Mouse (Mus musculus) activated CD4-positive, CD25-positive, alpha-beta regulatory T cell, adult 4 months (primary cell): ENCODE measurements around the gene Rnaseh2c. TPM values are rescaled to one million over a fixed set of nuclear protein-coding genes. Genes with fewer than 3 reads are reported as not detected.

ENCODE experiments used
- ATAC-seq: one replicate; pipeline ENCODE4 v1.8.0; 2017
- polyA plus RNA-seq, 2 experiments: library from polyadenylated mRNA; unstranded; fragments of 100-300 nt; shearing (Covaris generic); gene quantifications; one replicate each; pipeline ENCODE4 v1.2.1; 2017

Gene Rnaseh2c
- polyA plus RNA-seq, 2 experiments from 2014 or later: 65.1 to 70.2 TPM

- no peak for ATAC-seq
These were observed 26.3 kb upstream of the Rnaseh2c start for GRCm38 (mm10) chr19:5575336-5575735.

- no peak for ATAC-seq
These were observed 21.7 kb upstream of the Rnaseh2c start for GRCm38 (mm10) chr19:5579971-5580370.

- ATAC-seq: no peak
These were observed 20.9 kb upstream of the Rnaseh2c start for GRCm38 (mm10) chr19:5580776-5581175.

- ATAC-seq: no peak
These were observed 19.7 kb upstream of the Rnaseh2c start for GRCm38 (mm10) chr19:5581995-5582394.

- ATAC-seq: no peak
These were observed 12.5 kb upstream of the Rnaseh2c start for GRCm38 (mm10) chr19:5589159-5589558.

GRCm38 (mm10) chr19:5591888-5592287, 9.8 kb upstream of the Rnaseh2c start:
- no peak for ATAC-seq

GRCm38 (mm10) chr19:5599224-5599623, 2.4 kb upstream of the Rnaseh2c start:
- ATAC-seq: no peak

- no peak for ATAC-seq
These were observed 2.0 kb downstream of the Rnaseh2c start for GRCm38 (mm10) chr19:5603664-5604063.

- ATAC-seq: no peak
These were observed 3.5 kb downstream of the Rnaseh2c start for GRCm38 (mm10) chr19:5605126-5605525.

GRCm38 (mm10) chr19:5606196-5606595, 4.5 kb downstream of the Rnaseh2c start:
- no peak for ATAC-seq

GRCm38 (mm10) chr19:5607705-5608410, 6.2 kb downstream of the Rnaseh2c start:
- no peak for ATAC-seq

- ATAC-seq: no peak
These were observed 7.0 kb downstream of the Rnaseh2c start for GRCm38 (mm10) chr19:5608707-5609106.

- no peak for ATAC-seq
These were observed 7.5 kb downstream of the Rnaseh2c start for GRCm38 (mm10) chr19:5609171-5609546.

- ATAC-seq: peak; percentile 83
These were observed 8.1 kb downstream of the Rnaseh2c start, which contains the start of gene Kat5 for GRCm38 (mm10) chr19:5609547-5610404. Kat5 (minus strand) TSS chr19:5610237.

GRCm38 (mm10) chr19:5611973-5612372, 10.3 kb downstream of the Rnaseh2c start:
- ATAC-seq: no peak

- no peak for ATAC-seq
These were observed 11.2 kb downstream of the Rnaseh2c start for GRCm38 (mm10) chr19:5612762-5613411.

- ATAC-seq: no peak
These were observed 13.3 kb downstream of the Rnaseh2c start for GRCm38 (mm10) chr19:5614953-5615352.

- ATAC-seq: no peak
These were observed 18.3 kb downstream of the Rnaseh2c start for GRCm38 (mm10) chr19:5620007-5620406.

- no peak for ATAC-seq
These were observed 20.2 kb downstream of the Rnaseh2c start for GRCm38 (mm10) chr19:5621884-5622283.

- no peak for ATAC-seq
These were observed 23.6 kb downstream of the Rnaseh2c start for GRCm38 (mm10) chr19:5625311-5625710.

GRCm38 (mm10) chr19:5629907-5630306, 28.2 kb downstream of the Rnaseh2c start:
- no peak for ATAC-seq

- ATAC-seq: no peak
These were observed 30.4 kb downstream of the Rnaseh2c start for GRCm38 (mm10) chr19:5632120-5632519.

- no peak for ATAC-seq
These were observed 34.4 kb downstream of the Rnaseh2c start for GRCm38 (mm10) chr19:5636036-5636570.
